Mouse (Mus musculus) hindbrain, postnatal 0 days (tissue): ENCODE measurements around the gene Csf2rb2. TPM values are rescaled to one million over a fixed set of nuclear protein-coding genes. Genes with fewer than 3 reads are reported as not detected.

ENCODE experiments used
- ATAC-seq: fragments of 200-750 bp; cut with Nextera tagmentation; 2 replicates; pipeline ENCODE4 v1.8.0; 2017; ENCODE audit warnings: mild to moderate bottlenecking, moderate TSS enrichment, moderate library complexity
- DNase-seq: peaks from one replicate; pipeline ENCODE4 v3.0.0-alpha.2; 2015; ENCODE audit warnings: low spot score
- H3K27ac ChIP-seq: fragments of 300-500 bp; sonication (generic); 2 replicates; pipeline ENCODE4 v1.5.1; 2014; ENCODE audit warnings: mild to moderate bottlenecking
- H3K27me3 ChIP-seq: fragments of 300-500 bp; sonication (generic); 2 replicates; pipeline ENCODE4 v1.6.1; 2014; ENCODE audit warnings: low read length, mixed read lengths; ENCODE audit not compliant: insufficient read depth
- H3K36me3 ChIP-seq: fragments of 300-500 bp; sonication (generic); 2 replicates; pipeline ENCODE4 v1.6.1; 2014; ENCODE audit warnings: low read length, mixed read lengths; ENCODE audit not compliant: insufficient read depth
- H3K4me1 ChIP-seq: fragments of 300-500 bp; sonication (generic); 2 replicates; pipeline ENCODE4 v1.6.1; 2014; ENCODE audit warnings: antibody characterized with exemption, low read length, mixed read lengths; ENCODE audit not compliant: insufficient read depth
- H3K4me2 ChIP-seq: fragments of 300-500 bp; sonication (generic); 2 replicates; pipeline ENCODE4 v1.6.1; 2014; ENCODE audit warnings: low read depth, mild to moderate bottlenecking, low read length, moderate library complexity, mixed read lengths
- H3K4me3 ChIP-seq: fragments of 300-500 bp; sonication (generic); 2 replicates; pipeline ENCODE4 v1.5.1; 2014; ENCODE audit warnings: low read length
- H3K9ac ChIP-seq: fragments of 300-500 bp; sonication (generic); replicated peaks from 2 replicates; pipeline ENCODE4 v1.6.1; 2014; ENCODE audit warnings: mild to moderate bottlenecking, low read length, moderate library complexity, mixed read lengths
- H3K9me3 ChIP-seq: fragments of 300-500 bp; sonication (generic); 2 replicates; pipeline ENCODE4 v1.6.1; 2016; ENCODE audit warnings: low read length, mixed read lengths
- CTCF ChIP-seq: IDR thresholded peaks from 2 replicates; pipeline ENCODE4 v1.5.1; 2016; ENCODE audit warnings: antibody characterized with exemption, control low read depth, low read depth
- WGBS: fragments of 180-500 bp; shearing (Covaris S2); extraction: QIAGEN DNeasy Blood & Tissue Kit; methylation state at CpG from one replicate; pipeline ENCODE4 v1.1.7; 2014; 5-methylcytosine and 5-hydroxymethylcytosine counted together
- microRNA-seq, 2 experiments: library from miRNA; unstranded; fragments of <30 nt; microRNA quantifications; one replicate each; pipeline ENCODE4; 2016
- polyA plus RNA-seq: library from polyadenylated mRNA; unstranded; fragments of >200 nt; fragmentation: Nextera tagmentation; extraction: Ambion mirVana; gene quantifications from 2 replicates; pipeline ENCODE4 v1.2.1, GENCODE M21; 2015
- total RNA-seq: library from RNA; depleted of rRNA; stranded (reverse); fragments of >200 nt; gene quantifications from 2 replicates; pipeline ENCODE4 v1.2.3, GENCODE M21; 2014; rRNA removed

Csf2rb2 gene
- total and polyA plus RNA-seq, 2 experiments from 2014 or later: 0.10 to 0.21 TPM

- Histone ChIP-seq H3K36me3 (no peaks in the 10 kb centered on the region), H3K9ac (no peak overlapping the region), H3K27ac (no peak overlapping the region), H3K4me3 (no peak overlapping the region), H3K4me1 (no peaks in the 10 kb centered on the region), H3K9me3 (no peaks in the 10 kb centered on the region), H3K27me3 (no peaks in the 10 kb centered on the region), H3K4me2 (no peak overlapping the region)
- no peak for TF ChIP-seq CTCF
- ATAC-seq (no peak), DNase-seq (no peak)
- WGBS: 85% methylated on average over 8 of the region's 8 CpGs
Measured at GRCm38 (mm10) chr15:78243061-78243460, 62.5 kb downstream of the Csf2rb2 start.

- Histone ChIP-seq H3K36me3 (no peaks in the 10 kb centered on the region), H3K4me2 (no peak overlapping the region), H3K4me1 (no peaks in the 10 kb centered on the region), H3K27me3 (no peaks in the 10 kb centered on the region), H3K9me3 (no peaks in the 10 kb centered on the region), H3K27ac (no peak overlapping the region), H3K9ac (no peak overlapping the region), H3K4me3 (no peak overlapping the region)
- TF ChIP-seq CTCF: no peak
- ATAC-seq (no peak), DNase-seq (no peak)
- WGBS: 50% methylated on average over 11 of the region's 11 CpGs
Measured at GRCm38 (mm10) chr15:78241335-78241734, 64.2 kb downstream of the Csf2rb2 start.

DNA sequence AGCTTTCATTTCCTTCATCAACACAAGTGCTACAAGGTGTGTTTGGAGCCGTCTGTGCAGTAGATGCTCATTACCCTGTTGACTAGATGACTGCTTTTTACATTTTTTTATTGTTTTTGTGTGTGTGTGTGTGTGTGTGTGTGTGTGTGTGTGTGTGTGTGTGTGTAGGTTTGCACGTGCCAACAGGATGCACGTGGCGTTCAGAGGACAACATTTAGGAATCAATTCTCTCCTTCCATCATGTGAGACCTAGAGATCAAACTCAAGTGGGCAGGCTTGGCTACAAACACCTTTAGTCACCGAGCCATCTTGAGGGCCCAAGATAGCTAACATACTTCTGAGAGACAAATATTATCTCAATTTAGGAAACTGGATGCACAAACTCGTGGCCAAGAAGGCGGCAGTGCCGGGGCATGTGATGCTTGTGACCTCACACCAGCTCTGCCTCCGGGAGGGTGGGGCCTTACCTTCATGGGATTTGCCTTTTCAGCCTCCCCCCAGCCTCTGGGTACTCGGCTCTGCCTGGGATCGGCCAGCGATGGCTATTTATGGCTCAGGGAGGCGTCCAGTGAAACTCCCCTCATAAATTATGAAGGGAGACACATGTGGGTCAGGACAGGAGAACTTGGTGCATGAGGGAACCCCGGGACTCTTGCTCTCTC, 65.4 kb downstream of the Csf2rb2 start:
- Histone ChIP-seq H3K4me1 (no peaks in the 10 kb centered on the region), H3K27ac (no peak overlapping the region), H3K27me3 (no peaks in the 10 kb centered on the region), H3K4me2 (no peak overlapping the region), H3K4me3 (no peak overlapping the region), H3K36me3 (no peaks in the 10 kb centered on the region), H3K9me3 (no peaks in the 10 kb centered on the region), H3K9ac (no peak overlapping the region)
- TF ChIP-seq CTCF: no peak
- WGBS: 78% methylated on average over 14 of the region's 14 CpGs
- no peak for ATAC-seq
- DNase-seq: no peak

GRCm38 (mm10) chr15:78239453-78239852, 66.1 kb downstream of the Csf2rb2 start:
- DNase-seq (peak; percentile 91), ATAC-seq (no peak)
- Histone ChIP-seq H3K36me3 (no peaks in the 10 kb centered on the region), H3K4me1 (no peaks in the 10 kb centered on the region), H3K9me3 (no peaks in the 10 kb centered on the region), H3K4me3 (no peak overlapping the region), H3K27me3 (no peaks in the 10 kb centered on the region), H3K4me2 (no peak overlapping the region), H3K27ac (no peak overlapping the region), H3K9ac (no peak overlapping the region)
- peak; percentile 98 for TF ChIP-seq CTCF
- whole genome bisulfite sequencing: 22% methylated on average over 10 of the region's 10 CpGs

DNA sequence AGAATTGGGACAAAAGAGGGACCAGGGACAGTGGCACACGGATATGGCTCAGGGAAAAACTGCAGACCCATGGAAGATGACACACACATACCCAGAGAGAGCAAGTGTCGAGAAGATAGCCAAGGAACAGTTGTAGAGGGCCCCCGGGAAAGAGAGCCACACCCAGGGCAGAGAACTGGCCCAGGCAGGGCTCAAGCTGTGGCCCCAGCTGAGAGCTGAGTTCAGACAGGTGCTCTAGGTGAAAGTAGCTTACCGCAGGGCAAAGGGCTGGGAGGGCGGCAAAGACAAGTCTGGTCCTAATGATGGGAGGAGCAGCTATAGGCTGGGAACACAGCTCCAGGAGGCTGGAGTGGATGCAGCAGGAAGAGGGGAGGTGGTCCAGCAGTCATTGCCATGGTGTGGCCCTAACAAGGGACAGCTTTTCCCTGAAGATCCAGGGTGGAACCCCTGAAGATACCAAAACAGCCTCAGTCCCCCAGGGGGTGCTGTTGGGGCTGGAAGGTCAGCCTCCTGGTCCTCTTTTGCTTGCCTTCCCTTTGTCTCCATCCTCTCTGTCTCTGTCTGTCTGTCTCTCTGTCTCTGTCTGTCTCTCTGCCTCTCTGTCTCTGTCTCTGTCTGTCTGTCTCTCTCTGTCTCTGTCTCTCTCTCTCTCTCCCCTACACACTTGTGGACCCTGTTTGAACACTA, 70.6 kb downstream of the Csf2rb2 start:
- Histone ChIP-seq H3K4me2 (no peak overlapping the region), H3K27ac (no peak overlapping the region), H3K4me1 (no peaks in the 10 kb centered on the region), H3K36me3 (no peaks in the 10 kb centered on the region), H3K9me3 (no peaks in the 10 kb centered on the region), H3K4me3 (no peak overlapping the region), H3K27me3 (no peaks in the 10 kb centered on the region), H3K9ac (no peak overlapping the region)
- TF ChIP-seq CTCF: 0 out of 2 replicates have a peak, but pooled peaks have one; percentile 2
- 78% methylated on average over 5 of the region's 5 CpGs for WGBS
- no peak for DNase-seq
- no peak for ATAC-seq

Small RNA genes lying within 50 kb of the gene (microRNA-seq; reads per million reads assigned to microRNA genes)
- gene Mir7676-1: 0 reads per million in 2 experiments
- 0 reads per million in 2 experiments for gene Mir7676-2

Other genes starting within 250 kb of the Csf2rb2 start
- 22.5 and 24.4 TPM in 2 replicates for gene Cacng2, start 185.7 kb downstream of the Csf2rb2 start, total RNA-seq
- 19.8 and 21.6 TPM in 2 replicates for gene Cacng2, start 185.7 kb downstream of the Csf2rb2 start, polyA plus RNA-seq
- gene Ift27, start 131.6 kb downstream of the Csf2rb2 start, total RNA-seq: 38.5 and 38.8 TPM in 2 replicates
- 122 and 123 TPM in 2 replicates for gene Ift27, start 131.6 kb downstream of the Csf2rb2 start, polyA plus RNA-seq
- 1.7 and 1.9 TPM in 2 replicates for gene Pvalb, start 99.3 kb downstream of the Csf2rb2 start, total RNA-seq
- gene Pvalb, start 99.3 kb downstream of the Csf2rb2 start, polyA plus RNA-seq: 7.6 and 11.3 TPM in 2 replicates
- gene Ncf4, start 60.9 kb downstream of the Csf2rb2 start, total RNA-seq: 0.86 and 3.0 TPM in 2 replicates
- gene Ncf4, start 60.9 kb downstream of the Csf2rb2 start, polyA plus RNA-seq: 1.1 and 1.6 TPM in 2 replicates
- 1.3 and 1.8 TPM in 2 replicates for gene Csf2rb, start 20.0 kb upstream of the Csf2rb2 start, total RNA-seq
- gene Csf2rb, start 20.0 kb upstream of the Csf2rb2 start, polyA plus RNA-seq: 0.75 and 0.87 TPM in 2 replicates
- not detected in 2 replicates for gene Tex33, start 90.2 kb upstream of the Csf2rb2 start, total RNA-seq
- not detected in 2 replicates for gene Tex33, start 90.2 kb upstream of the Csf2rb2 start, polyA plus RNA-seq
- gene Tst, start 100.2 kb upstream of the Csf2rb2 start, total RNA-seq: 75.1 and 79.9 TPM in 2 replicates
- gene Tst, start 100.2 kb upstream of the Csf2rb2 start, polyA plus RNA-seq: 64.4 and 67.0 TPM in 2 replicates
- 95.4 and 114 TPM in 2 replicates for gene Mpst, start 100.7 kb upstream of the Csf2rb2 start, total RNA-seq
- gene Mpst, start 100.7 kb upstream of the Csf2rb2 start, polyA plus RNA-seq: 3.7 and 5.3 TPM in 2 replicates
- gene Kctd17, start 122.8 kb upstream of the Csf2rb2 start, total RNA-seq: 144 and 155 TPM in 2 replicates
- gene Kctd17, start 122.8 kb upstream of the Csf2rb2 start, polyA plus RNA-seq: 144 and 161 TPM in 2 replicates
- 0.25 and 0.42 TPM in 2 replicates for gene Tmprss6, start 162.9 kb upstream of the Csf2rb2 start, total RNA-seq
- gene Tmprss6, start 162.9 kb upstream of the Csf2rb2 start, polyA plus RNA-seq: 0.32 and 0.44 TPM in 2 replicates
- gene Il2rb, start 189.6 kb upstream of the Csf2rb2 start, total RNA-seq: 0.10 and 0.29 TPM in 2 replicates
- gene Il2rb, start 189.6 kb upstream of the Csf2rb2 start, polyA plus RNA-seq: 0.40 and 0.58 TPM in 2 replicates
- 3.1 and 6.1 TPM in 2 replicates for gene C1qtnf6, start 225.7 kb upstream of the Csf2rb2 start, total RNA-seq
- 10.0 and 10.2 TPM in 2 replicates for gene C1qtnf6, start 225.7 kb upstream of the Csf2rb2 start, polyA plus RNA-seq
- gene Sstr3, start 239.0 kb upstream of the Csf2rb2 start, total RNA-seq: 3.1 and 4.0 TPM in 2 replicates
- 0.97 and 1.0 TPM in 2 replicates for gene Sstr3, start 239.0 kb upstream of the Csf2rb2 start, polyA plus RNA-seq